Mouse (Mus musculus): ENCODE results near the gene Phlda3. TPM values are rescaled to one million over a fixed set of nuclear protein-coding genes. Genes with fewer than 3 reads are reported as not detected.

The Phlda3 gene
- polyA plus RNA-seq, 1 experiment: 37.2 TPM

- Histone ChIP-seq H3K27me3 (replicated peaks; ENCODE audit: control insufficient read depth, insufficient read depth, low read length) (no peaks in the 10 kb centered on the region), H3K4me1 (ENCODE audit: control insufficient read depth, insufficient read depth, low read length) (peaks cover 22% of the 10 kb centered on the region), H3K4me3 (ENCODE audit: insufficient read depth, low read depth, low read length) (no peak overlapping the region), H3K27ac (ENCODE audit: insufficient read depth, low read depth, low read length) (peak overlapping the region; percentile 75), H3K36me3 (ENCODE audit: control insufficient read depth, insufficient read depth, low read length) (no peaks in the 10 kb centered on the region)
- TF ChIP-seq POLR2A (IDR thresholded peaks at IDR 0.05; ENCODE audit: low read depth, low read length) (no peak), CTCF (conservative IDR thresholded peaks at IDR 0.05; ENCODE audit: insufficient read depth, insufficient read length, low read depth, low read length) (no peak)
- 48% methylated on average over 5 of the region's 5 CpGs for WGBS
- peak; percentile 52 for DNase-seq
Measured at GRCm38 (mm10) chr1:135814531-135814930, 48.6 kb downstream of the Phlda3 start.

GRCm38 (mm10) chr1:135817595-135817994, 51.7 kb downstream of the Phlda3 start:
- no peaks in the 10 kb centered on the region for H3K36me3 ChIP-seq (ENCODE audit: control insufficient read depth, insufficient read depth, low read length)
- no peak overlapping the region for H3K4me3 ChIP-seq (ENCODE audit: insufficient read depth, low read depth, low read length)
- 56% methylated on average over 4 of the region's 4 CpGs for WGBS
- no peak overlapping the region for H3K27ac ChIP-seq (ENCODE audit: insufficient read depth, low read depth, low read length)
- no peak for DNase-seq
- TF ChIP-seq POLR2A (IDR thresholded peaks at IDR 0.05; ENCODE audit: low read depth, low read length): no peak
- TF ChIP-seq CTCF (conservative IDR thresholded peaks at IDR 0.05; ENCODE audit: insufficient read depth, insufficient read length, low read depth, low read length): no peak
- no peaks in the 10 kb centered on the region for H3K27me3 ChIP-seq (replicated peaks; ENCODE audit: control insufficient read depth, insufficient read depth, low read length)
- H3K4me1 ChIP-seq (ENCODE audit: control insufficient read depth, insufficient read depth, low read length): peaks cover 36% of the 10 kb centered on the region

DNA sequence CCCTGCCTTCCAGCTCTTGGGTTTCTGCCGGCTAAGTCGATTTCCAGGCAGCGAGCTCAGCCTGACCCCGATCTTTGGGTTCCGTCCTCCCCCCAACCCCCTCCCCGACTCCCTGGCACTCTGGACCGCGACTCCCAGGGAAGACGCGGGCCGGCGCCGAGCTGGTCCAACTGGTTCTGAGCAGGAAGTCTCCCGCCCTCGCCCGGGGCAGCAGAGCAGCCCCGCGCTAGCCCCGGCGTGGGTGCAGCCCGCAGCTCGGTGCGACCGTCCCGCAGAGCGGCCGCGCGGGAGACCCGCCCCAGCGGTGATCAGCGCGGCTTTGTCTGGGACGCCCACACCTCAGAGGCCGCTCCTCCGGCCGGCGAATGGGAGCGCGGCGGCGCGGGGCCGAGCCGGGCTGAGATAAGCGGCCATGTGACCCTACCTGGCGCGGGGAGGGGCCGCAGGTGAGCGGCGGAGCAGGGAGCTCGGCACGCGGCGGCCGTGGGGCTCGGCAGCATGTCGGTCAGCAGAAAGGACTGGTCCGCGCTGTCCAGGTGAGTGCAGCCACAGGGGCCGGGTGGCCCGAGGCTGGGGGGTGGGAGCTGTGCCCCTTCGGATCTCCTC, 52.7 kb downstream of the Phlda3 start, which contains the start of gene Lad1:
Gene Lad1 (plus strand): TSS at position 118 of the 606 bp plus-strand sequence.
- Histone ChIP-seq H3K36me3 (ENCODE audit: control insufficient read depth, insufficient read depth, low read length) (no peaks in the 10 kb centered on the region), H3K4me1 (ENCODE audit: control insufficient read depth, insufficient read depth, low read length) (peaks cover 29% of the 10 kb centered on the region; the same call in 1 of the 2 replicates), H3K4me3 (ENCODE audit: insufficient read depth, low read depth, low read length) (peak within 1 kb of the TSS; percentile 58), H3K27me3 (replicated peaks; ENCODE audit: control insufficient read depth, insufficient read depth, low read length) (no peaks in the 10 kb centered on the region), H3K27ac (ENCODE audit: insufficient read depth, low read depth, low read length) (peak within 1 kb of the TSS; percentile 47)
- TF ChIP-seq POLR2A (IDR thresholded peaks at IDR 0.05; ENCODE audit: low read depth, low read length) (no peak), CTCF (conservative IDR thresholded peaks at IDR 0.05; ENCODE audit: insufficient read depth, insufficient read length, low read depth, low read length) (no peak)
- DNase-seq: peak; percentile 83
- under 1% methylated on average over 63 of the region's 63 CpGs for WGBS

Other genes starting within 250 kb of the Phlda3 start
- gene Nav1, start 158.8 kb upstream of the Phlda3 start, polyA plus RNA-seq (2012; rRNA removed): 6.0 and 7.1 TPM in 2 replicates
- gene Csrp1, start 46.1 kb upstream of the Phlda3 start, polyA plus RNA-seq (2012; rRNA removed): 122 and 124 TPM in 2 replicates
- 5.8 TPM in 1 of 2 replicates, not detected in the other for gene Tnni1, start 13.3 kb downstream of the Phlda3 start, polyA plus RNA-seq (2012; rRNA removed)
- gene Lad1, start 52.5 kb downstream of the Phlda3 start, polyA plus RNA-seq (2012; rRNA removed): 114 and 145 TPM in 2 replicates
- gene Tnnt2, start 70.2 kb downstream of the Phlda3 start, polyA plus RNA-seq (2012; rRNA removed): 0.44 and 1.0 TPM in 2 replicates
- gene Pkp1, start 153.1 kb downstream of the Phlda3 start, polyA plus RNA-seq (2012; rRNA removed): 0.14 and 0.27 TPM in 2 replicates
- gene Igfn1, start 240.2 kb downstream of the Phlda3 start, polyA plus RNA-seq (2012; rRNA removed): 0.61 and 0.78 TPM in 2 replicates
- gene Tmem9, start 242.0 kb downstream of the Phlda3 start, polyA plus RNA-seq (2012; rRNA removed): 139 and 160 TPM in 2 replicates

Measured in kidney, adult 2 months (tissue).